Mouse (Mus musculus) kidney, adult 2 months (tissue): ENCODE results near the gene Vps45.

Experiments
- CTCF ChIP-seq: fragments of 200-500 bp; conservative IDR thresholded peaks from 2 replicates; pipeline ENCODE4 v1.5.1; 2011; ENCODE audit warnings: low read depth, mild to moderate bottlenecking, control low read depth, low read length, moderate library complexity, mixed read lengths; ENCODE audit not compliant: insufficient read depth, insufficient read length
- POLR2A ChIP-seq: fragments of 200-500 bp; IDR thresholded peaks from one replicate; pipeline ENCODE4 v1.6.1; 2011; ENCODE audit warnings: low read depth, low read length, control low read depth

DNA sequence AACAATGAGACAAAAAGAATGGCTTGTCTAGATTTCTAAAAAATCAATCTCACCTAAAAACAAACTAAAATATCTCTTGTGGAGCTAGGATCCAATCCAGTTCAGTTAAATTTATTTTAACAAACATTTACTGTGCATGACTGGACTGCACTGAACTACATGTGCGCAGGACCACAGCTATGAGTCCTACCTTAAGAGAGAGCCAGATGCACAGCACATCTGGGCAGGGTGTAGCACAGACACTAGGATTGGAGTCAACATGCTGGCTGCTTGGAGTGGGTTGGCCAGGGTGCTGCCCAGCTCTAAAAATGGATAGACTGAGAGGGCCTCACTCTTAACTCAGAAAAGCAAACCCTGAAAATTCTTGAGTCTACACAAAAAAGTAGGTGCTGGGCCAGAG, 56.7 kb downstream of the Vps45 start:
- no peak for TF ChIP-seq CTCF
- no peak for TF ChIP-seq POLR2A
